ENCODE assay signal across 9 mouse cellular contexts in genomic region chr11:11742626-11743025, GRCm38 (mm10). TPM values are rescaled to one million over a fixed set of nuclear protein-coding genes. Genes with fewer than 3 reads are reported as not detected.
DNase-seq lines count a peak whose midpoint lies in the region; ATAC-seq and TF ChIP-seq lines count a peak whose summit lies in the region.
"Had no signal": no experiment of that assay in that cellular context is flagged by ENCODE, and none has a peak within 500 bp of the region (broad histone marks: within the 10 kb centered on the region; RNA-seq: fewer than 3 reads in every experiment).

No protein-coding gene starts in this region.

- peak; percentile 99 for TF ChIP-seq RAD21 in MEL (IDR thresholded peaks at IDR 0.05; ENCODE audit: low read depth, low read length)

- peaks cover 6% of the 10 kb centered on the region; the same call in 1 of the 2 replicates for H3K79me2 ChIP-seq in MEL (ENCODE audit: control insufficient read depth, insufficient read depth, low read length, poor library complexity)

- H3K27me3 ChIP-seq in MEL (ENCODE audit: control insufficient read depth in 1 of 2, insufficient read depth in 2 of 2, low read length in 2 of 2), result no peaks in the 10 kb centered on the region
- no peaks in the 10 kb centered on the region for H3K27me3 ChIP-seq in liver, embryonic 11.5 days (replicated peaks; ENCODE audit: control insufficient read depth, insufficient read depth, low read length)
- H3K27me3 ChIP-seq in small intestine, adult 2 months (ENCODE audit: control insufficient read depth, insufficient read depth, low read length), result no peaks in the 10 kb centered on the region
- H3K27me3 ChIP-seq: neural tube, embryonic 13.5 days had no signal

- TF ChIP-seq EP300 in MEL (IDR thresholded peaks at IDR 0.05; ENCODE audit: low read depth in 1 of 2, low read length in 2 of 2), result peak; percentile 92 to 93

- H3K27ac ChIP-seq in MEL (ENCODE audit: control insufficient read depth, low read depth, low read length), result peak overlapping the region; percentile 84
- no peak overlapping the region for H3K27ac ChIP-seq in cortical plate, adult 2 months (ENCODE audit: insufficient read depth, low read length)
- H3K27ac ChIP-seq in liver, embryonic 11.5 days (ENCODE audit: low read depth, low read length), result peak overlapping the region; percentile 73
- no peak overlapping the region for H3K27ac ChIP-seq in small intestine, adult 2 months (ENCODE audit: insufficient read depth, low read depth, low read length)
- H3K27ac ChIP-seq: neural tube, embryonic 13.5 days had no signal

- DNase-seq in layer of hippocampus, adult 11-12 months (ENCODE audit: low spot score), result peak; percentile 6
- no peak for DNase-seq in layer of hippocampus, postnatal 36 days
- peak; percentile 95 for DNase-seq in MEL (ENCODE audit: low read depth, low spot score)
- DNase-seq in liver, embryonic 11.5 days (ENCODE audit: low spot score), result no peak
- DNase-seq in left cerebral cortex, adult 18-20 months (ENCODE audit: low spot score in 2 of 2), result no peak
- DNase-seq in right cerebral cortex, postnatal 14 days, result no peak

- WGBS in liver, embryonic 11.5 days, result 10% methylated on average over 2 of the region's 2 CpGs
- WGBS in small intestine, adult 2 months, result 27% methylated on average over 2 of the region's 2 CpGs

- peak in 1 of 2 experiments; percentile 33; a peak in 1 of 4 replicates for TF ChIP-seq POLR2A in MEL (IDR thresholded peaks at IDR 0.05; ENCODE audit: control insufficient read depth in 1 of 2, insufficient read depth in 1 of 2, low read depth in 1 of 2, low read length in 2 of 2, poor library complexity in 1 of 2)
- no peak for TF ChIP-seq POLR2A in cortical plate, adult 2 months (IDR thresholded peaks at IDR 0.05; ENCODE audit: extremely low read depth, insufficient read depth, low read length)
- TF ChIP-seq POLR2A in small intestine, adult 2 months (IDR thresholded peaks at IDR 0.05; ENCODE audit: low read depth, low read length), result no peak

- peaks cover 18 to 36% of the 10 kb centered on the region in 2 experiments for H3K36me3 ChIP-seq in MEL (ENCODE audit: control insufficient read depth in 1 of 2, insufficient read depth in 2 of 2, low read length in 2 of 2)
- H3K36me3 ChIP-seq in liver, embryonic 11.5 days (ENCODE audit: control insufficient read depth, insufficient read depth, low read length), result no peaks in the 10 kb centered on the region; the same call in 1 of the 2 replicates
- no peaks in the 10 kb centered on the region for H3K36me3 ChIP-seq in small intestine, adult 2 months (ENCODE audit: control insufficient read depth, insufficient read depth, low read length)
- H3K36me3 ChIP-seq: neural tube, embryonic 13.5 days had no signal

- TF ChIP-seq CTCF in MEL (IDR thresholded peaks at IDR 0.05 in 2 of 3, conservative IDR thresholded peaks at IDR 0.05 in 1 of 3; ENCODE audit: control insufficient read depth in 1 of 3, insufficient read depth in 1 of 3, low read depth in 2 of 3, low read length in 3 of 3, poor library complexity in 1 of 3, severe bottlenecking in 1 of 3), result peak; percentile 83 to 98 (median 90)
- TF ChIP-seq CTCF in cortical plate, adult 2 months (IDR thresholded peaks at IDR 0.05; ENCODE audit: extremely low read depth, insufficient read depth, low read length), result peak; percentile 29; the same call in 1 of the 2 replicates
- peak; percentile 17; the same call in 1 of the 2 replicates for TF ChIP-seq CTCF in small intestine, adult 2 months (IDR thresholded peaks at IDR 0.05; ENCODE audit: extremely low read depth, insufficient read length, insufficient replicate concordance, low read depth, low read length)

- no peak overlapping the region for H3K4me3 ChIP-seq in MEL (ENCODE audit: control insufficient read depth in 1 of 2, insufficient read depth in 1 of 2, low read depth in 2 of 2, low read length in 2 of 2)
- H3K4me3 ChIP-seq in cortical plate, adult 2 months (ENCODE audit: insufficient read depth, low read length), result no peak overlapping the region
- H3K4me3 ChIP-seq in liver, embryonic 11.5 days (ENCODE audit: low read depth, low read length), result no peak overlapping the region
- no peak overlapping the region for H3K4me3 ChIP-seq in small intestine, adult 2 months (ENCODE audit: low read depth, low read length)
- H3K4me3 ChIP-seq: neural tube, embryonic 13.5 days had no signal

- H3K4me2 ChIP-seq in liver, embryonic 11.5 days, result no peak overlapping the region
- H3K4me2 ChIP-seq: neural tube, embryonic 13.5 days had no signal

- H3K4me1 ChIP-seq in MEL (ENCODE audit: control insufficient read depth in 1 of 2, insufficient read depth in 2 of 2, low read length in 2 of 2), result peaks cover 11 to 18% of the 10 kb centered on the region in 2 experiments
- no peaks in the 10 kb centered on the region for H3K4me1 ChIP-seq in cortical plate, adult 2 months (ENCODE audit: control insufficient read depth, insufficient read depth, low read length)
- no peaks in the 10 kb centered on the region; the same call in 1 of the 2 replicates for H3K4me1 ChIP-seq in liver, embryonic 11.5 days (replicated peaks; ENCODE audit: control insufficient read depth, insufficient read depth, low read length)
- no peaks in the 10 kb centered on the region; the same call in 1 of the 2 replicates for H3K4me1 ChIP-seq in small intestine, adult 2 months (ENCODE audit: control insufficient read depth, insufficient read depth, insufficient read length, low read length)
- H3K4me1 ChIP-seq: neural tube, embryonic 13.5 days had no signal

- no peaks in the 10 kb centered on the region for H3K9me3 ChIP-seq in MEL (replicated peaks; ENCODE audit: insufficient read depth, low read length)
- no peaks in the 10 kb centered on the region for H3K9me3 ChIP-seq in liver, embryonic 11.5 days (ENCODE audit: control insufficient read depth, low read length)
- H3K9me3 ChIP-seq: neural tube, embryonic 13.5 days had no signal

- peak overlapping the region; percentile 19; the same call in 1 of the 2 replicates for H3K9ac ChIP-seq in MEL (ENCODE audit: control insufficient read depth, low read depth, low read length, poor library complexity, severe bottlenecking)
- no peak overlapping the region for H3K9ac ChIP-seq in liver, embryonic 11.5 days (ENCODE audit: low read depth, low read length)
- H3K9ac ChIP-seq: neural tube, embryonic 13.5 days had no signal

- peak; percentile 72 for ATAC-seq in liver, embryonic 11.5 days (replicated peaks; ENCODE audit: low FRiP score)

TF ChIP-seq in MEL, 35 proteins besides CTCF, POLR2A, EP300 and RAD21:
- TF ChIP-seq ZC3H11A (IDR thresholded peaks at IDR 0.05; ENCODE audit: low read depth, low read length) (peak; percentile 99), ETS1 (IDR thresholded peaks at IDR 0.05; ENCODE audit: low read depth, low read length) (0 out of 2 replicates have a peak, but pooled peaks have one; percentile 50), TBP (IDR thresholded peaks at IDR 0.05; ENCODE audit: low read depth, low read length) (0 out of 2 replicates have a peak, but pooled peaks have one; percentile 30), CHD2 (IDR thresholded peaks at IDR 0.05; ENCODE audit: low read length) (no peak), GATA1 (IDR thresholded peaks at IDR 0.05; ENCODE audit: low read depth, low read length) (peak; percentile 93), SIN3A (IDR thresholded peaks at IDR 0.05; ENCODE audit: low read length) (peak; percentile 75), BHLHE40 (IDR thresholded peaks at IDR 0.05; ENCODE audit: borderline replicate concordance, low read depth, low read length) (peak; percentile 13; the same call in 1 of the 2 replicates), USF2 (IDR thresholded peaks at IDR 0.05; ENCODE audit: borderline replicate concordance in 1 of 2, insufficient read depth in 1 of 2, low read depth in 1 of 2, low read length in 2 of 2) (no peak), ELF1 (IDR thresholded peaks at IDR 0.05; ENCODE audit: low read depth, low read length) (0 out of 2 replicates have a peak, but pooled peaks have one; percentile 35), TAL1 (IDR thresholded peaks at IDR 0.05; ENCODE audit: low read length) (peak; percentile 69), UBTF (IDR thresholded peaks at IDR 0.05; ENCODE audit: borderline replicate concordance, insufficient read depth, low read depth, low read length) (no peak), HCFC1 (IDR thresholded peaks at IDR 0.05; ENCODE audit: low read depth, low read length) (peak; percentile 48; the same call in 1 of the 2 replicates), GABPA (IDR thresholded peaks at IDR 0.05; ENCODE audit: low read depth, low read length) (no peak), SMC3 (IDR thresholded peaks at IDR 0.05; ENCODE audit: low read depth, low read length) (peak; percentile 99), TCF12 (IDR thresholded peaks at IDR 0.05; ENCODE audit: low read depth, low read length) (peak; percentile 81), JUND (IDR thresholded peaks at IDR 0.05; ENCODE audit: low read depth, low read length) (peak; percentile 80; the same call in 1 of the 2 replicates)

RNA-seq across cellular contexts. Expression of gene Ikzf1, which starts 57.8 kb away (rescaled TPM):
- 1 to 10 TPM; 2.7 to 3.0 TPM for total RNA-seq in layer of hippocampus, postnatal 36 days (2021)
- 90.6 and 97.3 TPM in 2 replicates for total RNA-seq in MEL (2012; rRNA removed)
- polyA plus RNA-seq in MEL (2012; ENCODE audit: insufficient read depth in 1 of 2, insufficient read length in 2 of 2, low read depth in 1 of 2, low replicate concordance in 2 of 2, missing spikeins in 1 of 2), result 100 to 1,000 TPM in 1 of 2 experiments, 10 to 100 TPM in 1; 28.0 to 128 TPM
- polyA plus RNA-seq in cortical plate, adult 2 months (2012; rRNA removed), result 3.3 and 3.7 TPM in 2 replicates
- 105 and 120 TPM in 2 replicates for polyA plus RNA-seq in liver, embryonic 11.5 days (2014; fragmentation: Nextera tagmentation; extraction: Ambion mirVana)
- 15.6 and 21.9 TPM in 2 replicates for polyA plus RNA-seq in small intestine, adult 2 months (2012; rRNA removed)
- 1 to 10 TPM; 1.9 to 2.9 TPM for total RNA-seq in left cerebral cortex, adult 18-20 months (2021)

Comparison
In these comparisons a context has a peak if more than half of its experiments do, and no peak if none do; other contexts are left out.
1. DNase-seq: peak in layer of hippocampus, adult 11-12 months (single experiment) and MEL (single experiment); none in layer of hippocampus, postnatal 36 days (0 of 2), liver, embryonic 11.5 days (single experiment), left cerebral cortex, adult 18-20 months (0 of 2) and right cerebral cortex, postnatal 14 days (single experiment).
2. H3K27ac ChIP-seq: peak in MEL (single experiment) and liver, embryonic 11.5 days (single experiment); none in cortical plate, adult 2 months (single experiment) and small intestine, adult 2 months (single experiment).
3. CTCF ChIP-seq: peak in every context shown above with its lines; median percentile 90 in MEL; 29 in cortical plate, adult 2 months; 17 in small intestine, adult 2 months.